Mouse (Mus musculus) small intestine, adult 2 months (tissue): ENCODE data around the gene Cd47. TPM values are rescaled to one million over a fixed set of nuclear protein-coding genes. Genes with fewer than 3 reads are reported as not detected.

Experiments
- H3K27ac ChIP-seq: fragments of 200-500 bp; 2 replicates; pipeline ENCODE4 v1.5.1; 2012; ENCODE audit warnings: low read depth, low read length, control low read depth, inconsistent platforms; ENCODE audit not compliant: insufficient read depth
- H3K27me3 ChIP-seq: fragments of 200-500 bp; 2 replicates; pipeline ENCODE4 v1.6.1; 2012; ENCODE audit warnings: mild to moderate bottlenecking, moderate library complexity, low read length, inconsistent platforms; ENCODE audit not compliant: control insufficient read depth, insufficient read depth
- H3K36me3 ChIP-seq: fragments of 200-500 bp; 2 replicates; pipeline ENCODE4 v1.6.1; 2012; ENCODE audit warnings: mild to moderate bottlenecking, low read length, control low read depth, inconsistent platforms; ENCODE audit not compliant: control insufficient read depth, insufficient read depth
- H3K4me1 ChIP-seq: fragments of 200-500 bp; 2 replicates; pipeline ENCODE4 v1.6.1; 2012; ENCODE audit warnings: low read length, inconsistent platforms, mixed read lengths; ENCODE audit not compliant: control insufficient read depth, insufficient read depth, insufficient read length
- H3K4me3 ChIP-seq: fragments of 200-500 bp; 2 replicates; pipeline ENCODE4 v1.5.1; 2012; ENCODE audit warnings: low read depth, mild to moderate bottlenecking, control low read depth, inconsistent platforms, low read length, moderate library complexity
- CTCF ChIP-seq: fragments of 200-500 bp; IDR thresholded peaks from 2 replicates; pipeline ENCODE4 v1.5.1; 2012; ENCODE audit warnings: low read depth, mild to moderate bottlenecking, control low read depth, inconsistent platforms, low read length, moderate library complexity, mixed read lengths; ENCODE audit not compliant: insufficient replicate concordance, insufficient read length; ENCODE audit errors: extremely low read depth
- POLR2A ChIP-seq: fragments of 200-500 bp; IDR thresholded peaks from 2 replicates; pipeline ENCODE4 v1.6.1; 2012; ENCODE audit warnings: low read depth, mild to moderate bottlenecking, control low read depth, inconsistent platforms, low read length, moderate library complexity
- WGBS: fragments of 180-500 bp; shearing (Covaris S2); methylation state at CpG from one replicate; pipeline ENCODE4 v1.1.7; 2018; 5-methylcytosine and 5-hydroxymethylcytosine counted together
- polyA plus RNA-seq: library from polyadenylated mRNA; depleted of rRNA; stranded (reverse); fragments of >200 nt; gene quantifications from 2 replicates; pipeline ENCODE4 v1.2.3, GENCODE M21; 2012

Cd47 gene
- polyA plus RNA-seq, 1 experiment: 56.8 TPM

DNA sequence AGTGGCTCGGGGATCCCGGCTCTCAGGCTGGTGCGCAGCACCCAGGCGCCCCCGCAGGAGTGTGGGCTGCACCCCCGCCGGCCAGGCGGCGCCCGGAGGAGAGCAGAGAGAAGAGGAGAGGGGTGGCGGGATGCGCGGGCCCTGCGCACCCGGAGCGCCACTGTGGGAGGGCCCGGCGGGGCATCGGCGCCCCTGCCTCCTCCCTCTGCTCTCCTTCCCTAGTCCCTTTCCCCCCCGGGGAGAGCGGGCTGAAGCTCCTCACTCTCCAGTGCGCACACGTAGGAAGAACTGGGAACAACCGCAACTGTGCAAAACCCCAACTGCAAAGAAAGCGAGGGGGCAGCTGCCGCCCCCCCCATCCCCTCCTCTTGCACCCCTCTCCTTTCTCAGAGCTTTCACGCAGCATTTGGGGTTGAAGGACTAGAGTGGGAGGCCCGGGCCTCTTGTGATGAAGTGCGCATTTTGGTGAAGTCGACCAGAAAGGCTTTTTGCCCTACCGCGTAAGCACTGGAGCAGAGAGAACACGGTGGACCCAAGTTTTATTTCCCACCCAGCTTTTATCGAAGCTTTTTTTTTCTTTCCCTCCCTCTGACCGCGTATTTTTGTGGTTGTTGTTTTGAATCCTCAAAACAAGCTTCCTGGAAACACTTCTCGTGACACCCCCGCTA lies 55.6 kb downstream of the Cd47 start:
- Histone ChIP-seq H3K36me3 (peaks cover 3% of the 10 kb centered on the region), H3K4me3 (peak overlapping the region; percentile 73), H3K27ac (peak overlapping the region; percentile 97), H3K4me1 (peaks cover 11% of the 10 kb centered on the region; the same call in 1 of the 2 replicates), H3K27me3 (no peaks in the 10 kb centered on the region)
- WGBS: under 1% methylated on average over 33 of the region's 39 CpGs
- no peak; the same call in 1 of the 2 replicates for TF ChIP-seq POLR2A
- no peak for TF ChIP-seq CTCF

DNA sequence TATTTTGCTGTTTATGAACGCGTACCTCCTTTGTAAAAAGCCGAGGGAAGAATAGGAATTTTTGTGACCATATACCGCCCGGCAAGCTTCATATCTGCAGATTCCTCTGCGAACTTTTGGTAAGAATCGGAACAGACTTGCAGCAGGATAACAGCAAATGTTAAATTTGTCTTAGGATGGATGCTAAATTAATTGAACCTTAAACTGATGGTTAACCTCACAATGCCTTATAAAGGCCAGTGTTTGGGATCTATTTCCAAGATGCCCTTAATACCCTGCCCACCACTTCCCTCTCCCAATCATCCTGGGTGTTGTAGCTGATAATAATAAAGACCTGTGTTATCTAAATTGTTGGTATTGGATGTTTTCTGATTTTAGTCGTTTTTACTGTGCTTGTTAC lies 56.3 kb downstream of the Cd47 start:
- no peak for TF ChIP-seq POLR2A
- no peak for TF ChIP-seq CTCF
- peak overlapping the region; percentile 73; the same call in 1 of the 2 replicates for H3K4me3 ChIP-seq
- 2% methylated on average over 8 of the region's 8 CpGs for WGBS
- no peaks in the 10 kb centered on the region for H3K27me3 ChIP-seq
- H3K4me1 ChIP-seq: peaks cover 11% of the 10 kb centered on the region; the same call in 1 of the 2 replicates
- peaks cover 3% of the 10 kb centered on the region for H3K36me3 ChIP-seq
- peak overlapping the region; percentile 97 for H3K27ac ChIP-seq

DNA sequence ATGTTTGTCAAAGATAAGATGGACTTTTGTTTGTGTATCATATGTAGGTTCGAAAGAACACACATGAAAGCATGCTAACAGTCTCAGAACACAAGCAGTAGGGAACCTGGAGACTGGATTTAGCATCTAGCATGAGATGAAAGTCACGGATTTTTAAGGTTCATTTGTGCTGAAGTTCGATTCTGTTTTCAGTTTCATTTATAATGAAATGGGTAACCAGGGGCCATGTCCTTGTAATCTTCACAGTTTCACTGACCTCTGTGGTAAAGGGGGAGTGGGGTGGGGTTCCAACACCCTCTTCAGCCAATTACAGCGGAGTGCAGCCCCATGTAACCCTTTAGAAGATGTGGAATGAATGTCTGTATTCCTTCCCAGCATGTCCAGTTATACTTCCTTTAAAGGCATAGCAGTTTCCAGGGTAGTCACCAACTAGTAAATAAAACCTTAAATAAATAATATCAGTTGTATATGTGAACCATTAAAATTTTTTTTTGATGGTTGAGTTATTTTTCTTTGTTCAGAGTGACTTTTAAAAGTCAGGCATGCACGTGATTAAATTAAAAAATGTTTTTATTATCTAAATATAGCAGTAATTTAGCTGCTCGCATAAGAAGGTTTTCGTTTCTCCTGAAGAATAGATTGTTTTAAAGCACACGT lies 57.3 kb downstream of the Cd47 start:
- no peak for TF ChIP-seq CTCF
- Histone ChIP-seq H3K4me1 (peaks cover 11% of the 10 kb centered on the region; the same call in 1 of the 2 replicates), H3K4me3 (peak overlapping the region; percentile 46; the same call in 1 of the 2 replicates), H3K36me3 (peaks cover 3% of the 10 kb centered on the region), H3K27ac (peak overlapping the region; percentile 88), H3K27me3 (no peaks in the 10 kb centered on the region)
- WGBS: 8% methylated on average over 8 of the region's 8 CpGs

DNA sequence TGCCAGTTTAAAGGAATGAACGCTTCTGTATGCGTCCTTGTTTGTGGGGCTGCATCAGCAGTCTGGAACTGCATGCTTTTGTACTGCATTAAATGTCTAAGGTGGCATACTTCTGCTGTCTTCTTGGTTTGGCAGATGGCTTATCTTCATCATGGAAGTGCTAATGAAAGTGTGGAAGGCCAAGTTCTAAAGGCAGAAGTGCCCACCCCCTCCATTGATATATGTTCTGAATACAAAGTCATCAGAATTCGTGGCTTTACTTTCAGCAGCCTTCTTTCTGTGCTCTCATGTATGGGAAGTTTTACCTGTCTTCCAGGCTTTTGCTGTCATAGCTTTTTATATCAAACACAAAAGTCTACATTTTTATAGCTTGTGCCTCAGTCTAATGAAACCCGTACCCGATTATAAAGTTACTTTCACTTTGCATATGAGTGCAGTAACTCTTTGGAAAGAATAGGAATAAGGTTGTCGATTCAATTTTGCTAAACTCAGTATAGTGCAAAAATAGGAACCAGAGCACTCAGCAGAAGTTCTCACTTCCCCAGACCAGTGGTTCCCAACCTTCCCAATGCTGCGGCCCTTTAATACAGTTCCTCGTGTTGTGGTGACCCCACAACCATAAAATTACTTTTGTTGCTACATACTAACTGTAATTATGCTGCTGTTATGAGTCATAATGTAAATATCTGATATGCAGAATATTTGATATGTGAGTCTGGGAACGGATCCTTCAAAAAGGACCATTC lies 58.0 kb downstream of the Cd47 start:
- peak overlapping the region; percentile 44; the same call in 1 of the 2 replicates for H3K4me3 ChIP-seq
- H3K27me3 ChIP-seq: no peaks in the 10 kb centered on the region
- WGBS: 4% methylated on average over 9 of the region's 9 CpGs
- H3K27ac ChIP-seq: peak overlapping the region; percentile 88
- TF ChIP-seq CTCF: no peak
- peaks cover 3% of the 10 kb centered on the region for H3K36me3 ChIP-seq
- peaks cover 11% of the 10 kb centered on the region; the same call in 1 of the 2 replicates for H3K4me1 ChIP-seq

DNA sequence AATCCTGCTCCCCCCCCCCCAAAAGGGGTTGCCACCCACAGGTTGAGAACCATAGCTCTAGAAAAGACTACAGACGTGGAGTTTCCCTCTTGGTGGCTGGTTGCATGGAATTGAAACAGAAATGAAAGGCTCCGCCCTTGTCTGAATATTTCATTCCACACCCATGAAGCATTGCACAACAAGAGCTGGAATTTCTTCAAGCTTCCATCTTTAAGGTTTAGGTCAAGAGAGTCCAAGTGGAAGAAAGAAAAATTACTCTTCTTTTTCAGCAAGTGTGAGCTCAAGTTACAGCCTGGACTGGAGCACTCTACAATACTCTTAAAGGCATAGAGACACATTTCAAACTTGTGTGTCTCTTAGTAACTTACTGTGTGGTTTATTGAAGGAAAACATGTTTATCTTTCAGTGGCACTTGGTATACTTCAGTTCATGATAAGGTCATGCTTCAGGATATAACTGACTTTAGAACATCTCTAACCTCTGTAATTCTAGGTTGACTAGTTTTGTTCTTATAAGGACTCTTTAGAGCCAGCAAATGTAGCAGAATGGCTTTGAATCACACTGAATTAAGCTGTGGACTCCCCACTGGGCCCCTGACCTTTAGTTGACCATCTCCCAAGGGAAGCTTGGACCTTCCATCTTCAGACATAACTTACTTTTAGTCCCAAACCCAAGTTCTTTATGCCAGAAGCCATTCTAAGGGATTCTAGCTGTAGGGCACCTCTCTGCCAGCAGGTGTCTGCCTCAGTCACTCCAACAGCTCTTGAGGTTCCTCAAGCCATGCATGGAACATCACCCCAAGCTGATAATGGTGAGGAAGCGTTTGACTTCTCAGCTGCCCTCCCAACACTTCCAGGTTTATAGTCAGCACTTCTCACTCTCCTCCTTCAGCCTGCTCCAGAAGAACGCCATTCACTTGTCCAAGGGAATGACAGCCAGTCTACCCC lies 58.8 kb downstream of the Cd47 start:
- H3K27ac ChIP-seq: peak overlapping the region; percentile 88
- peaks cover 3% of the 10 kb centered on the region for H3K36me3 ChIP-seq
- 40% methylated on average over 4 of the region's 4 CpGs for WGBS
- no peaks in the 10 kb centered on the region for H3K27me3 ChIP-seq
- no peak for TF ChIP-seq POLR2A
- peak; percentile 33; the same call in 1 of the 2 replicates for TF ChIP-seq CTCF
- H3K4me3 ChIP-seq: peak overlapping the region; percentile 44; the same call in 1 of the 2 replicates
- peaks cover 10% of the 10 kb centered on the region; the same call in 1 of the 2 replicates for H3K4me1 ChIP-seq

DNA sequence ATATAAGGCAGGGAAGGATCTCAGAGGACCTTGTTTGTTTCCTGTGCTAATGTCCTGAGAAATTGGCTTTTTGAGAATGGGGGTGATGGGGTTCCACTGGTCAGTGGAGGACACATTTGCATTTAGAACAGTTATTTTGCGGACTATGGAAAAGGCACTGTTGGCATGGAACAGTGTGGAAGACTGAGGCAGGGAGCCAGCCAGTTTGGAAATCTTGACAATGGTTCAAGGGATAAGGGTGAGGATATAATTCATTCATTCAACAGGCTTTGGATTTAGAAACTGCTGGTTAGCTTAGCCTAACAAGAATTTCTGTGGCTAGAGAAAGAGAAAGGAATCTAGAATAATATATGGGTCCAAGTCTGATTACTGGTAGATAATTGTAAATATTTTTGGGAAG lies 61.7 kb downstream of the Cd47 start:
- TF ChIP-seq CTCF (no peak), POLR2A (no peak)
- no peak overlapping the region for H3K27ac ChIP-seq
- no peaks in the 10 kb centered on the region for H3K27me3 ChIP-seq
- WGBS: 98% methylated on average over 1 of the region's 1 CpGs
- peaks cover 8% of the 10 kb centered on the region; the same call in 1 of the 2 replicates for H3K4me1 ChIP-seq
- H3K36me3 ChIP-seq: peaks cover 3% of the 10 kb centered on the region
- H3K4me3 ChIP-seq: no peak overlapping the region
